Mouse (Mus musculus) liver, embryonic 15.5 days (tissue): ENCODE results near the gene Pax9. TPM values are rescaled to one million over a fixed set of nuclear protein-coding genes. Genes with fewer than 3 reads are reported as not detected.

Experiments used
- ATAC-seq: fragments of 200-750 bp; cut with Nextera tagmentation; 2 replicates; pipeline ENCODE4 v1.8.0; 2017; ENCODE audit warnings: moderate number of reproducible peaks, mild to moderate bottlenecking, moderate library complexity; ENCODE audit not compliant: insufficient read depth
- H3K27ac ChIP-seq: fragments of 300-500 bp; sonication (generic); replicated peaks from 2 replicates; pipeline ENCODE4 v1.5.1; 2015; ENCODE audit warnings: mild to moderate bottlenecking, inconsistent platforms
- H3K27me3 ChIP-seq: fragments of 300-500 bp; sonication (generic); 2 replicates; pipeline ENCODE4 v1.6.1; 2015; ENCODE audit warnings: mild to moderate bottlenecking, inconsistent platforms
- H3K36me3 ChIP-seq: fragments of 300-500 bp; sonication (generic); replicated peaks from 2 replicates; pipeline ENCODE4 v1.6.1; 2015; ENCODE audit warnings: moderate library complexity, mild to moderate bottlenecking, inconsistent platforms
- H3K4me1 ChIP-seq: fragments of 300-500 bp; sonication (generic); replicated peaks from 2 replicates; pipeline ENCODE4 v1.6.1; 2015; ENCODE audit warnings: inconsistent platforms
- H3K4me2 ChIP-seq: fragments of 300-500 bp; sonication (generic); 2 replicates; pipeline ENCODE4 v1.6.1; 2015; ENCODE audit warnings: moderate library complexity, mild to moderate bottlenecking, inconsistent platforms
- H3K4me3 ChIP-seq: fragments of 300-500 bp; sonication (generic); replicated peaks from 2 replicates; pipeline ENCODE4 v1.5.1; 2015; ENCODE audit warnings: mild to moderate bottlenecking, inconsistent platforms
- H3K9ac ChIP-seq: fragments of 300-500 bp; sonication (generic); 2 replicates; pipeline ENCODE4 v1.6.1; 2015; ENCODE audit warnings: moderate library complexity, mild to moderate bottlenecking, inconsistent platforms
- H3K9me3 ChIP-seq: fragments of 300-500 bp; sonication (generic); replicated peaks from 2 replicates; pipeline ENCODE4 v1.6.1; 2016; ENCODE audit warnings: inconsistent platforms
- WGBS: fragments of 180-500 bp; shearing (Covaris S2); methylation state at CpG from one replicate; pipeline ENCODE4 v1.1.7; 2015; ENCODE audit warnings: mixed read lengths; ENCODE audit not compliant: insufficient replicate concordance; 5-methylcytosine and 5-hydroxymethylcytosine counted together
- polyA plus RNA-seq: library from polyadenylated mRNA; unstranded; fragments of >200 nt; fragmentation: Nextera tagmentation; extraction: Ambion mirVana; gene quantifications from 2 replicates; pipeline ENCODE4 v1.2.1, GENCODE M21; 2015

Pax9 gene
- polyA plus RNA-seq, 1 experiment from 2014 or later = 0.18 TPM

GRCm38 (mm10) chr12:56697785-56698184, 6.2 kb downstream of the Pax9 start:
- ATAC-seq = no peak
- 2% methylated on average over 12 of the region's 12 CpGs for WGBS

GRCm38 (mm10) chr12:56698191-56698980, 6.8 kb downstream of the Pax9 start:
- WGBS = 2% methylated on average over 8 of the region's 8 CpGs

More at GRCm38 (mm10) chr12:56697785-56698184, 6.2 kb downstream of the Pax9 start:
- no peak overlapping the region for H3K9ac ChIP-seq
- peaks cover 95% of the 10 kb centered on the region for H3K27me3 ChIP-seq
- no peak overlapping the region for H3K4me3 ChIP-seq
- H3K4me2 ChIP-seq = no peak overlapping the region
- H3K27ac ChIP-seq = no peak overlapping the region
- H3K36me3 ChIP-seq = no peaks in the 10 kb centered on the region
- no peaks in the 10 kb centered on the region for H3K9me3 ChIP-seq
- H3K4me1 ChIP-seq = peaks cover 14% of the 10 kb centered on the region; the same call in 1 of the 2 replicates

GRCm38 (mm10) chr12:56699351-56699750, 7.8 kb downstream of the Pax9 start:
- H3K27me3 ChIP-seq = peaks cover 84% of the 10 kb centered on the region
- H3K27ac ChIP-seq = no peak overlapping the region
- WGBS = 16% methylated on average over 3 of the region's 3 CpGs
- ATAC-seq = no peak
- no peak overlapping the region for H3K4me2 ChIP-seq
- no peak overlapping the region for H3K9ac ChIP-seq
- no peaks in the 10 kb centered on the region for H3K9me3 ChIP-seq
- peaks cover 14% of the 10 kb centered on the region; the same call in 1 of the 2 replicates for H3K4me1 ChIP-seq
- H3K4me3 ChIP-seq = no peak overlapping the region
- no peaks in the 10 kb centered on the region for H3K36me3 ChIP-seq

More at GRCm38 (mm10) chr12:56698191-56698980, 6.8 kb downstream of the Pax9 start:
- no peaks in the 10 kb centered on the region for H3K9me3 ChIP-seq
- H3K36me3 ChIP-seq = no peaks in the 10 kb centered on the region
- H3K4me3 ChIP-seq = no peak overlapping the region
- H3K27ac ChIP-seq = no peak overlapping the region
- ATAC-seq = no peak
- H3K4me2 ChIP-seq = no peak overlapping the region
- H3K27me3 ChIP-seq = peaks cover 91% of the 10 kb centered on the region
- H3K9ac ChIP-seq = no peak overlapping the region
- H3K4me1 ChIP-seq = peaks cover 14% of the 10 kb centered on the region; the same call in 1 of the 2 replicates

- peaks cover 82% of the 10 kb centered on the region for H3K27me3 ChIP-seq
- H3K9me3 ChIP-seq = no peaks in the 10 kb centered on the region
Observed at GRCm38 (mm10) chr12:56699915-56700900, 8.6 kb downstream of the Pax9 start.

GRCm38 (mm10) chr12:56701004-56701403, 9.4 kb downstream of the Pax9 start:
- peaks cover 76% of the 10 kb centered on the region for H3K27me3 ChIP-seq
- H3K9ac ChIP-seq = no peak overlapping the region
- peaks cover 10% of the 10 kb centered on the region; the same call in 1 of the 2 replicates for H3K4me1 ChIP-seq
- 9% methylated on average over 6 of the region's 6 CpGs for WGBS
- H3K4me3 ChIP-seq = no peak overlapping the region
- no peak for ATAC-seq
- H3K9me3 ChIP-seq = no peaks in the 10 kb centered on the region
- no peaks in the 10 kb centered on the region for H3K36me3 ChIP-seq
- H3K27ac ChIP-seq = no peak overlapping the region
- H3K4me2 ChIP-seq = no peak overlapping the region

More at GRCm38 (mm10) chr12:56699915-56700900, 8.6 kb downstream of the Pax9 start:
- no peaks in the 10 kb centered on the region for H3K36me3 ChIP-seq
- WGBS = 8% methylated on average over 44 of the region's 44 CpGs
- no peak overlapping the region for H3K27ac ChIP-seq
- H3K9ac ChIP-seq = no peak overlapping the region
- no peak overlapping the region for H3K4me3 ChIP-seq
- no peak for ATAC-seq
- H3K4me1 ChIP-seq = peaks cover 14% of the 10 kb centered on the region; the same call in 1 of the 2 replicates
- H3K4me2 ChIP-seq = no peak overlapping the region

GRCm38 (mm10) chr12:56717971-56718706, 26.6 kb downstream of the Pax9 start:
- Histone ChIP-seq H3K4me1 (no peaks in the 10 kb centered on the region), H3K4me3 (no peak overlapping the region)

GRCm38 (mm10) chr12:56718707-56719051, 27.1 kb downstream of the Pax9 start:
- no peak overlapping the region for H3K4me3 ChIP-seq

More at GRCm38 (mm10) chr12:56717971-56718706, 26.6 kb downstream of the Pax9 start:
- no peak overlapping the region for H3K9ac ChIP-seq
- no peaks in the 10 kb centered on the region for H3K36me3 ChIP-seq
- ATAC-seq = no peak
- no peak overlapping the region for H3K27ac ChIP-seq
- peaks cover 8% of the 10 kb centered on the region for H3K27me3 ChIP-seq
- 33% methylated on average over 14 of the region's 14 CpGs for WGBS
- no peak overlapping the region for H3K4me2 ChIP-seq
- no peaks in the 10 kb centered on the region for H3K9me3 ChIP-seq

GRCm38 (mm10) chr12:56727631-56728030, 36.1 kb downstream of the Pax9 start:
- no peak for ATAC-seq
- Histone ChIP-seq H3K27ac (no peak overlapping the region), H3K4me2 (no peak overlapping the region), H3K4me3 (no peak overlapping the region), H3K27me3 (no peaks in the 10 kb centered on the region), H3K4me1 (no peaks in the 10 kb centered on the region), H3K9ac (no peak overlapping the region), H3K9me3 (no peaks in the 10 kb centered on the region), H3K36me3 (no peaks in the 10 kb centered on the region)
- 62% methylated on average over 4 of the region's 4 CpGs for WGBS

More at GRCm38 (mm10) chr12:56718707-56719051, 27.1 kb downstream of the Pax9 start:
- no peak overlapping the region for H3K4me2 ChIP-seq
- no peaks in the 10 kb centered on the region for H3K36me3 ChIP-seq
- ATAC-seq = no peak
- H3K4me1 ChIP-seq = no peaks in the 10 kb centered on the region
- H3K27me3 ChIP-seq = peaks cover 8% of the 10 kb centered on the region
- WGBS = 33% methylated on average over 6 of the region's 6 CpGs
- no peak overlapping the region for H3K27ac ChIP-seq
- no peaks in the 10 kb centered on the region for H3K9me3 ChIP-seq
- H3K9ac ChIP-seq = no peak overlapping the region

GRCm38 (mm10) chr12:56737104-56737503, 45.5 kb downstream of the Pax9 start:
- H3K4me3 ChIP-seq = no peak overlapping the region
- H3K36me3 ChIP-seq = no peaks in the 10 kb centered on the region
- WGBS = 76% methylated on average over 4 of the region's 4 CpGs
- ATAC-seq = no peak
- no peak overlapping the region for H3K27ac ChIP-seq
- H3K27me3 ChIP-seq = no peaks in the 10 kb centered on the region
- no peaks in the 10 kb centered on the region for H3K4me1 ChIP-seq
- no peak overlapping the region for H3K4me2 ChIP-seq
- H3K9me3 ChIP-seq = no peaks in the 10 kb centered on the region
- no peak overlapping the region for H3K9ac ChIP-seq
